Mouse (Mus musculus) left cerebral cortex, adult 8-10 months (tissue): ENCODE measurements around the gene Tpmt. TPM values are rescaled to one million over a fixed set of nuclear protein-coding genes. Genes with fewer than 3 reads are reported as not detected.

Source experiments
- DNase-seq, 2 experiments: peaks; one replicate each; pipeline ENCODE4 v3.0.0; 2022; ENCODE audit warnings: low spot score in 2 of 2
- total RNA-seq, 4 experiments: library from RNA; stranded (reverse); gene quantifications; 2 replicates each; pipeline ENCODE4 v1.2.4; 2022

Gene Tpmt
- total RNA-seq, 4 experiments from 2014 or later: 10.3 to 12.8 (median 10.5) TPM

DNA sequence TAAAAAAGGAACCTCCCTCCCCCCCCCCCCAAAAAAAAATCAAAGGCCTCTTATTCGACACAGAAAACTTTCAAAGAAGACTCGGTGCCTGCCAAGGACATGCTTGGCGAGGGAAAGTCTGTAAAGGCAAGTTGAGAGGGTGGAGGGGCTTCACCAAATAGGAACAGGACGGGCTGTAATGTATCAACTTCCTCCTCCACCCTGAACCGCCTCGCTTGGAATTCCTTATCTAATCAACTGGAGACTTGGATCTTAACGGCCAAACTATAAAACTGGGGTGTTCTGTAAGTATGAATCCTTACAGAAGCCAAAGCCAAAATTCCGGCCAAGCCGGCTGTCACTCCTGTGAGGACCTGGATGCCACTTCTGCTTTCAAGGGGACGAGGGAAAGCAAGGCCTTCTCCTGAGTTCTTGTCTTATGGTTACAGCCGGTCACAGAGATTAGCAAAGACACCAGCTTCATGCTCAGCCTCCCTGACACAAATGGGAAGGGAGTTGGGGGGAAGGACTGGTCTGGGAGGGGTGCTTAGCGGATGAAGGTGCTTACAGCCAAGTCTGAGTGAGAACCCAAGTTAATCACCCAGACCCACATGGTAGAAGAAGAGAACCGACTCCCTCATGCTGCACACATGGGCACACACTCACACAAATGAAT lies 64.6 kb downstream of the Tpmt start:
- no peak for DNase-seq

DNA sequence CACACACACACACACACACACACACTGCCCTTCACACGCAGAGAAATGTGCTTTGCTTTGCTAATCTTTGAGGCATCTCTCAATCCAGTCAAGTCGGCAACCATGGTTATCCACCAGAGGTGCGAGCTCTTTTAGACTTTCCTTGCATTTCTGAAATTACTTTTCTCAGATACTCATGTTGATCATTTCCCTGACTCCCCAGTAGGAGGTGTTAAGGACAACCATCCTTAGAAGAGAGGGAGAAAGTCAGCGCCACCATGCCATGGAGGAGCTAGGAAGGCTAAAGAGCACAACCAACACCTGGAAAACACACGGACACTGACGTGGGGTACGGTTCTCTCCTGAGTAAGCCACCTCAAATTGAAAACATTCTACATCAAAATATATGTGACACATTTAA lies 68.0 kb downstream of the Tpmt start:
- DNase-seq: no peak

DNA sequence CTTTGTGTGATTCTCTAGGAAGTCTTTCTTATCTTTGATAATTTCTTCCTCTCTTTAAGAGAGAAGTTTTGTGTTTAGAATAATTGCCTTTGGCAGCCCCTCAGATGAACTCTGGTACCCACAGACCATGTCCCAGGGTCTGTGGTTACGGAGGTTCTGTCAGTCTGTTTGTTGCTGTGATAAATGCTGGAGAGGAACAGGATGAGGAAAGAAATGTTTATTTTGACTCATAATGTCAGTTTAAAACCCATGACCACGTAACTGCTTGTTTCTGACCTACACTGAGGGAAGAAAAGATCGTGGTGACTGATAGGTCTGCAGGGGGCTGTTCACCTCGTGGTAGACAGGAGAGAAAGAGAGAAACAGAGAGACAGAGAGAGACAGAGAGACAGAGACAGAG lies 68.6 kb downstream of the Tpmt start:
- DNase-seq: no peak

DNA sequence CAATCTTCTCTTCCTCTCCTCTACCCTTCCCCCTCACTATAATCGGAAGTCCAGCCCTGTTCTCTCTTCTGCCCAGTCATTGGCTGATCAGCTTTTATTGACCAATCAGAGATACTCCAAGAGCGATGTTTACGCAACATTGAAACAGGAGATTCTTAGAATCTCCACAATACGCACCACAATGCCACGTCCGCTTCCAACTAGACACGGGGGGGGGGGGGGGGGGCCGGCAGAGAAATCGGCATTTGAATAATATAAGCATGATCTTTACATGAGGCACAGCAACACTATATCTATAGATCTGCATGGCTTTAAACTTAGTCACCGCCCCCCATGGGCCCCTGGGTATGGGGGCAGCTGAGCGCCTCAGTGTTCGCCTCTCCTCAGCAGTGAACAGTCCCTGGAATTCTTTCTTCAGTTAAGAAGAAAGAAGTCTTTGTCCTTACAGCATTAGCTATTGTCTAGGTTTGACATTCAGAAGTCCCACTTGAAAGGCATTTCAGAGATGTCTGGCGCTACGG lies 69.4 kb downstream of the Tpmt start:
- no peak for DNase-seq

Other genes starting within 250 kb of the Tpmt start
- 10 to 100 TPM; 25.6 to 27.6 (median 26.7) TPM for gene Kif13a, start 114.9 kb downstream of the Tpmt start, total RNA-seq
- gene Nhlrc1, start 29.9 kb downstream of the Tpmt start, total RNA-seq: 10 to 100 TPM; 15.9 to 17.9 (median 17.3) TPM
- gene Kdm1b, start 1.2 kb downstream of the Tpmt start, total RNA-seq: 10 to 100 TPM in 1 of 4 experiments, 1 to 10 TPM in 3; 7.5 to 11.3 (median 8.5) TPM
- 10 to 100 TPM; 53.1 to 58.2 (median 56.6) TPM for gene Dek, start 61.5 kb upstream of the Tpmt start, total RNA-seq
- gene Rnf144b, start 77.9 kb upstream of the Tpmt start, total RNA-seq: 10 to 100 TPM; 23.9 to 28.6 (median 26.7) TPM